13 mouse cellular contexts compared by ENCODE assay signal in the genomic region with DNA sequence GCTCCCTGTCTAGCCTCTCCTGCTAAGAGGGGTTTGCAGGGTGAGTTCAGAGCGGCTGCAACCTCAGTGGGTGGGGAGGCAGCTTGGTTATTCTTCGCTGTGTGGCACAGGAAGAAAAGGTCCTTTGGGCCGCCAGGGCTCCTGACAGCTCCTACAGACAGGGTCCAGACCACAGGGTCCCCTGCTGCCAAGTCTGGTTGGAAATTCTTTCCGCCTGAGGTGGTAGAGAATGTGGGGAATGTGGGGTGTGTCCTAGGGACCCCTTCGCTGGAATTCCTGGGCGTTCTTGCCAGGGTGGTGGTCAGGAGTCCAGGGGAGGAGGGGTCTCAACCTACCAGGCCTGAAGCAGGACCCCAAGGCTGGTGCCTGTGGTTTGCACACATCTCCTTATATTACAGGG. TPM values are rescaled to one million over a fixed set of nuclear protein-coding genes. Genes with fewer than 3 reads are reported as not detected.
DNase-seq lines count a peak whose midpoint lies in the region; ATAC-seq and TF ChIP-seq lines count a peak whose summit lies in the region.
"Had no signal": no experiment of that assay in that cellular context is flagged by ENCODE, and none has a peak within 500 bp of the region (broad histone marks: within the 10 kb centered on the region; RNA-seq: fewer than 3 reads in every experiment).

No protein-coding gene starts in this region.

- TF ChIP-seq POLR2A in limb, embryonic 14.5 days (IDR thresholded peaks at IDR 0.05; ENCODE audit: borderline replicate concordance, extremely low read depth, insufficient read depth, insufficient read length) = no peak

- H3K4me2 ChIP-seq in heart, embryonic 11.5 days = no peak overlapping the region
- H3K4me2 ChIP-seq in kidney, embryonic 16.5 days (replicated peaks; ENCODE audit: low read depth, low read length) = no peak overlapping the region
- H3K4me2 ChIP-seq in limb, embryonic 14.5 days (replicated peaks; ENCODE audit: low read depth, low read length, severe bottlenecking) = no peak overlapping the region

- in situ Hi-C loops in Patski (cut with MboI; ENCODE audit: low pct_unique_long_range_greater_than_20kb) = no loop called here

- POLR2A ChIA-PET in Patski (lab: Charles Lee) = no interaction called here

- peak; percentile 49; the same call in 1 of the 2 replicates for ATAC-seq in heart, embryonic 11.5 days (replicated peaks; ENCODE audit: insufficient number of reproducible peaks, low FRiP score, low TSS enrichment)
- 0 out of 2 replicates have a peak, but pooled peaks have one; percentile 51 for ATAC-seq in kidney, embryonic 16.5 days (ENCODE audit: low FRiP score, low TSS enrichment)
- peak; percentile 32 for ATAC-seq in Patski
- peak; percentile 53 for ATAC-seq in limb, embryonic 14.5 days (ENCODE audit: low FRiP score, low read depth)
- no peak for ATAC-seq in activated CD4-positive, CD25-positive, alpha-beta regulatory T cell, adult 4 months

- DNase-seq in heart, adult 8-10 months (ENCODE audit: low spot score) = no peak
- DNase-seq in kidney, postnatal 25 days = no peak
- no peak for DNase-seq in Patski (ENCODE audit: low read depth, low spot score)
- DNase-seq in limb, embryonic 14.5 days (ENCODE audit: low spot score) = peak; percentile 43
- no peak for DNase-seq in lung, postnatal 14 days
- DNase-seq: cerebellum, adult 2 months; lung, adult 2 months; thymus, adult 2 months had no signal

- WGBS in heart, embryonic 11.5 days (ENCODE audit: insufficient replicate concordance) = 3% methylated on average over 6 of the region's 6 CpGs
- 25% methylated on average over 6 of the region's 6 CpGs for WGBS in kidney, embryonic 16.5 days
- 28% methylated on average over 6 of the region's 6 CpGs for WGBS in limb, embryonic 14.5 days

- no peak for TF ChIP-seq CTCF in Patski (IDR thresholded peaks at IDR 0.05)

- no peak overlapping the region for H3K4me3 ChIP-seq in heart, embryonic 11.5 days (ENCODE audit: low read depth, low read length)
- H3K4me3 ChIP-seq in kidney, embryonic 16.5 days (ENCODE audit: low read length) = no peak overlapping the region
- no peak overlapping the region for H3K4me3 ChIP-seq in limb, embryonic 14.5 days (replicated peaks; ENCODE audit: low read length)
- H3K4me3 ChIP-seq: myocyte had no signal

- peaks cover 9% of the 10 kb centered on the region for H3K4me1 ChIP-seq in heart, embryonic 11.5 days (ENCODE audit: control insufficient read depth, insufficient read depth, low read length)
- peaks cover 8% of the 10 kb centered on the region for H3K4me1 ChIP-seq in kidney, embryonic 16.5 days (ENCODE audit: insufficient read depth, low read length)
- H3K4me1 ChIP-seq in limb, embryonic 14.5 days (ENCODE audit: control insufficient read depth, insufficient read depth, low read length) = peaks cover 12% of the 10 kb centered on the region

- CTCF ChIA-PET in Patski (lab: Charles Lee) = no interaction called here

- H3K27ac ChIP-seq in heart, embryonic 11.5 days (ENCODE audit: low read depth, low read length) = peak overlapping the region; percentile 2; the same call in 1 of the 2 replicates
- H3K27ac ChIP-seq in kidney, embryonic 16.5 days (ENCODE audit: low read length) = no peak overlapping the region
- no peak overlapping the region for H3K27ac ChIP-seq in limb, embryonic 14.5 days (replicated peaks; ENCODE audit: low read depth, low read length)

- no peaks in the 10 kb centered on the region for H3K27me3 ChIP-seq in heart, embryonic 11.5 days (ENCODE audit: control insufficient read depth, insufficient read depth, low read length)
- no peaks in the 10 kb centered on the region for H3K27me3 ChIP-seq in kidney, embryonic 16.5 days (ENCODE audit: insufficient read depth, low read length)
- no peaks in the 10 kb centered on the region for H3K27me3 ChIP-seq in Patski
- no peaks in the 10 kb centered on the region for H3K27me3 ChIP-seq in limb, embryonic 14.5 days (ENCODE audit: control insufficient read depth, insufficient read depth, low read length)

- no peaks in the 10 kb centered on the region for H3K9me3 ChIP-seq in heart, embryonic 11.5 days (replicated peaks; ENCODE audit: control insufficient read depth, low read length)
- H3K9me3 ChIP-seq in kidney, embryonic 16.5 days (ENCODE audit: low read length) = no peaks in the 10 kb centered on the region
- H3K9me3 ChIP-seq in limb, embryonic 14.5 days (ENCODE audit: control insufficient read depth, low read length) = no peaks in the 10 kb centered on the region

- no peak overlapping the region for H3K9ac ChIP-seq in heart, embryonic 11.5 days (ENCODE audit: low read depth, low read length)
- no peak overlapping the region for H3K9ac ChIP-seq in kidney, embryonic 16.5 days (replicated peaks; ENCODE audit: low read length)
- no peak overlapping the region for H3K9ac ChIP-seq in limb, embryonic 14.5 days (ENCODE audit: low read depth, low read length, severe bottlenecking)

- H3K36me3 ChIP-seq in heart, embryonic 11.5 days (ENCODE audit: control insufficient read depth, insufficient read depth, low read length) = no peaks in the 10 kb centered on the region
- H3K36me3 ChIP-seq in kidney, embryonic 16.5 days (ENCODE audit: insufficient read depth, low read length) = no peaks in the 10 kb centered on the region
- H3K36me3 ChIP-seq in limb, embryonic 14.5 days (ENCODE audit: control insufficient read depth, insufficient read depth, low read length) = no peaks in the 10 kb centered on the region

RNA-seq across cellular contexts. Expression of gene Wscd2, which starts 13.3 kb away (rescaled TPM):
- polyA plus RNA-seq in heart, embryonic 11.5 days (2014; fragmentation: Nextera tagmentation; extraction: Ambion mirVana) = 2.4 and 3.4 TPM in 2 replicates
- total RNA-seq in heart, adult 8-10 months (2022) = under 1 TPM in 3 of 4 experiments, not detected in 1; 0.11 to 0.23 (median 0.16) TPM
- 3.0 and 3.2 TPM in 2 replicates for polyA plus RNA-seq in kidney, embryonic 16.5 days (2015; fragmentation: Nextera tagmentation; extraction: Ambion mirVana)
- 0.28 TPM for polyA plus RNA-seq in Patski (2021)
- 12.5 and 15.4 TPM in 2 replicates for polyA plus RNA-seq in limb, embryonic 14.5 days (2012; rRNA removed)
- polyA plus RNA-seq in limb, embryonic 14.5 days (2014; fragmentation: Nextera tagmentation; extraction: Ambion mirVana) = 8.4 and 8.9 TPM in 2 replicates
- 1 to 10 TPM; 1.6 to 2.2 TPM for polyA plus RNA-seq in activated CD4-positive, CD25-positive, alpha-beta regulatory T cell, adult 4 months (2017; shearing (Covaris generic))
- total RNA-seq: megakaryocyte progenitor cell, adult 5-6 weeks had no signal
- polyA plus RNA-seq: myocyte had no signal
